Mouse (Mus musculus): Measurements from ENCODE around the gene Dok3. TPM values are rescaled to one million over a fixed set of nuclear protein-coding genes. Genes with fewer than 3 reads are reported as not detected.
"Not testable (repeated sequence)": the region's sequence is repeated elsewhere in the genome, so short reads cannot be mapped to it uniquely, and the experiment has no call there.

The Dok3 gene
- polyA plus RNA-seq, 1 experiment = 98.6 TPM

DNA sequence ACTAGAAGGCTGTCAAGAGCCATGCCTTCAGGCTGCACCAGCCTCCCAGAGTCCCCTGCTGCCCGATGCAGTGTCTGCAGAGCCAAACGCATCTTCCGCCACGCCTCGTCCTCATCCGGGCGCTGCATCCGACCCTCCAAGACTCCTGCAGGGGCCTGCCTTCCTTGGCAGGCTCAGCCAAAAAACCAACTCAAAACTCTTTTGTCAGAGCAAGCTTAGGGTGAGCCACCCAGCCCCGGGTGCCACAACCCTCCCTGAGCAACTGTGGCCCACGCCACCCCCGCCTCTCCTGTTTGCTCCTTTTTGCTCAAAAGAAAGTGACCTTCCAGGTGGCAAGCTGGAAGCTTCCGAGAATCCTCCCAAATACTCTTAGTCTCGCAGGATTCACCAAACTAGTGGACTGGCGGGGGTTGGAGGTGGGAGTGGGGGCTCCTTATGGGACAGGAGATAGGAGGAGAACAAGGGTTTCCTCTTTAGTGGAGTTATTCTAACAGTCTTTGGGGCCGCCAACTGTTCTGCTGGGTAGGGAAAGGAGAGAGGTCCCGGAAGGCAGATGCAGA lies 40.7 kb upstream of the Dok3 start:
- Histone ChIP-seq H3K27me3 (replicated peaks) (no peaks in the 10 kb centered on the region), H3K4me1 (peaks cover 51% of the 10 kb centered on the region), H3K36me3 (replicated peaks; ENCODE audit: low read length) (peaks cover 52% of the 10 kb centered on the region), H3K4me3 (replicated peaks) (peak overlapping the region; percentile 97), H3K9me3 (peaks cover 3% of the 10 kb centered on the region; the same call in 1 of the 2 replicates)
- TF ChIP-seq FLI1 (IDR thresholded peaks at IDR 0.05; ENCODE audit: low read length) = no peak

DNA sequence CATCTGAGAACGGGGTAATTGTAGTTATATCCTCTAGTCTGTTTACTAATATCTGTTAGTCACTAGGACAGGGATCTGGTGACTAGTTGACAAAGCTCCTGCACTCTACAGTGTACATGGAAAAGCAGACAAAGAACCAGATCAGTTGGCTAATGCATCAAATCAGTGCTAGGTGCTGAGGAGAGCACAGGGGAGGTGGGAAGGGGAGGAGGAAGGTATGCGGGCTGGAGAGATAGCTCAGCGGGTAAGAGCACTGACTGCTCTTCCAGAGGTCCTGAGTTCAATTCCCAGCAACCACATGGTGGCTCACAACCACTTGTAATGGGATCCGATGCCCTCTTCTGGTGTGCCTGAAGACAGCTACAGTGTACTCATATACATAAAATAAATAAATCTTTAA lies 39.4 kb upstream of the Dok3 start:
- peaks cover 61% of the 10 kb centered on the region for H3K36me3 ChIP-seq (replicated peaks; ENCODE audit: low read length)
- not testable (repeated sequence) for H3K4me3 ChIP-seq (replicated peaks); H3K9me3 ChIP-seq; H3K27me3 ChIP-seq (replicated peaks)
- peaks cover 49% of the 10 kb centered on the region for H3K4me1 ChIP-seq

DNA sequence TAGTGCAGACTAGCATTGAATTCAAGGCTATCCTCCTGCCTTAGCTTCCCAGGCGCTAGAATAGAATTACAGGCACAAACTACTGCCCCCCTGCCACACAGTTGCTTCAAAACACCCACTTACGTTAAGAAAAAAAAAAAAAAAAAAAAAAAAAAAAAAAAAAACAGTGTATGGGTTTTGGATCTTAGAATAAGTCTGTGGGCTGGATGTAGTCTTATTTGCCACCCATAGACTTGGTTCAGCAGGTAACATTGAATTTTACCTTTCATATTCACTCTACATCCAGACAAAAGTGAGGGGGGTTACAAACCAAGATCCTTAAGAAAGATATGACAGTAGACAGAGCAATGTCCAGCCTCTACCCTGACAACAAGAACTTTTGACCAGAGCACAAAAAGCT lies 38.9 kb upstream of the Dok3 start:
- H3K4me1 ChIP-seq = peaks cover 49% of the 10 kb centered on the region
- no peaks in the 10 kb centered on the region for H3K27me3 ChIP-seq (replicated peaks)
- TF ChIP-seq GATA1 (IDR thresholded peaks at IDR 0.05; ENCODE audit: borderline replicate concordance, low read length) (no peak), FLI1 (IDR thresholded peaks at IDR 0.05; ENCODE audit: low read length) (no peak)
- no peaks in the 10 kb centered on the region for H3K9me3 ChIP-seq
- H3K36me3 ChIP-seq (replicated peaks; ENCODE audit: low read length) = peaks cover 65% of the 10 kb centered on the region
- no peak overlapping the region for H3K4me3 ChIP-seq (replicated peaks)

DNA sequence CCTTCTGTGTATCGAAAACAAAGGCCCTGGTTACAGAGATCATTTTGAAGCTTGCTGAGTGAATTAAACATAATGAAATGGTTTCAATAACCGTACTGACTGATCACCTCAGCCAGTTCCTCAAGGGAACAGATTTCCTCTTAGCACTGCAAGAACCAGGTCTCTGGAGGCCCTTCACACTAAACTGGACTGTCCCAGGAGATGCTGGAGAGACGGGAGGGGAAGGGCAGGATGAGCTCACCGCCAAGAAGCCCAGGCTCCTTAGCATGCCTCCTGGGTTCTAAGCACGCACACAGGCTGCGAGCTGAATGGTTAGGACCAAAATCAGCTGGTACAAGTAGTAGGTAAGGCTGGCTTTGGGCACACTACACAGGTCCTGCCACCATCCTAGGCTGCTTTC lies 37.9 kb upstream of the Dok3 start:
- no peak overlapping the region for H3K4me3 ChIP-seq (replicated peaks)
- no peaks in the 10 kb centered on the region for H3K27me3 ChIP-seq (replicated peaks)
- H3K9me3 ChIP-seq = no peaks in the 10 kb centered on the region
- H3K36me3 ChIP-seq (replicated peaks; ENCODE audit: low read length) = peaks cover 68% of the 10 kb centered on the region
- H3K4me1 ChIP-seq = peaks cover 46% of the 10 kb centered on the region
- TF ChIP-seq FLI1 (IDR thresholded peaks at IDR 0.05; ENCODE audit: low read length) (no peak), GATA1 (IDR thresholded peaks at IDR 0.05; ENCODE audit: borderline replicate concordance, low read length) (no peak)

DNA sequence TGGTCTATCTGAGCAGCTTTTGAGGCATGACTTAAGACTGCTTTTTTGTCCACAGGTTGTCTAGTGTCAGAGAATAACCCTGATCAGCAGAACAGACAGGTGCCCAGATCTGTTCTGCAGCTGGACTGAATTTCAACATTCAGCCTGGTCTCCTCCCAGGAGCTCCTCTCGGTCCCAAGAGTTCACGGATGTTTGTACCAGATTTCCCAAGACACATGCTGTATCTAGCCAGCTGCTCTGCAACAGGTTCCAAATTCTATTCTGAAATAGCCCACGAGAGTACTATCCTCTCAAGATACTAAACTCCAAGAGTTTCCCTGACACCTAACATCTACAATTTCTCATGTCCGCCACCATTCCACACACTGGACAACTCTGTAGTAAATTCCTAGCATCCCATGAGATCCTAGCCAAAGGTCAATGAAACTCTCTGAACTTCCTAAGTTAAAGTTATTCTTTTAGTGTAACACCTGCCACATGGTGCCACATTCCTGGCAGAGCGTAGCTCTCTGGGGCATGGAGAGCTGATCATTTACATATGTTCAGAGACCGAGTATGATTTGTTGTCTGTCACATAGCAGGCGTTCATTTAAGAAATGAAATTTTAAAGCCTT lies 34.3 kb upstream of the Dok3 start:
- no peaks in the 10 kb centered on the region for H3K9me3 ChIP-seq
- H3K36me3 ChIP-seq (replicated peaks; ENCODE audit: low read length) = peaks cover 84% of the 10 kb centered on the region
- H3K4me1 ChIP-seq = peaks cover 45% of the 10 kb centered on the region
- TF ChIP-seq GATA1 (IDR thresholded peaks at IDR 0.05; ENCODE audit: borderline replicate concordance, low read length) (no peak), FLI1 (IDR thresholded peaks at IDR 0.05; ENCODE audit: low read length) (no peak)
- no peak overlapping the region for H3K4me3 ChIP-seq (replicated peaks)
- H3K27me3 ChIP-seq (replicated peaks) = no peaks in the 10 kb centered on the region

DNA sequence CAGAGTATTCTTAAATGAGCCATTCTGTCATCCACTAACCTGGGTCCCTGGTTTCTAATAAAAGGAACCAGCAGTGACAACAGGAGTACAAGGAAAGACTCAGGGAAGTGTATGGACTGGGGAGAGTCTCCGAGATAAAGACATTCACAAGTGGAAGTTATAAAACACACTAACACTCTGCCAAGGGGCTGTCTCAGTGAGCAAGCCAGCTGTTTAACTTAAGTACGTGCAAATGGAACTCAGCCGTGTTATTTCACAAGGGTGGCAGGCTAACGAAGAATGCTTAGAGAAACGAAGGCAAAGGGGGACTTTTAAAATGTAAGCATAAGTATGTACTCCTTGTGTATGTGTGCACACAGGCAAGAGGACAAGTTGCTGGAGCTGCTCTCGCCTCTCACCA lies 28.4 kb upstream of the Dok3 start:
- Histone ChIP-seq H3K9me3 (no peaks in the 10 kb centered on the region), H3K4me1 (peaks cover 22% of the 10 kb centered on the region), H3K27me3 (replicated peaks) (no peaks in the 10 kb centered on the region), H3K36me3 (replicated peaks; ENCODE audit: low read length) (peaks cover 87% of the 10 kb centered on the region), H3K4me3 (replicated peaks) (no peak overlapping the region)
- TF ChIP-seq FLI1 (IDR thresholded peaks at IDR 0.05; ENCODE audit: low read length) (no peak), GATA1 (IDR thresholded peaks at IDR 0.05; ENCODE audit: borderline replicate concordance, low read length) (no peak)

DNA sequence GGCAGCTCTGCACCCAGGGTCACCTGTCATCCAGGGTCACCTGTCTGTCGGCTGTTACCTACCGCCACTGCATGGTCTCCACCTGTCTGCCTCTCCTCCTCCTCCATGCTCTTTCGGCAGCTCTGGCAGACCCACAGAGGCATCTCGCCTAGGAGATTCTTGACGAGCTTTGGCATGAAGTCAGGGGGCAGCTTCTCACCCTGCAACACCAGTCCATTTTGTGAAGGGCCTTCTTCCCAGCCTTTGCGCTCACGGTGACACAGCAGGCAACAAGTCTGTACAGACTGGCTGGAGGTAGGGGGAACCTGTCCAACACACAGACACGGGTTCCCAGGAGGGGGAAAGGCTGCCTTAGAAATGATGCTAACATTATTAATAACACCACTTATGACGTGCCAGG lies 26.8 kb upstream of the Dok3 start:
- Histone ChIP-seq H3K9me3 (no peaks in the 10 kb centered on the region), H3K4me1 (peaks cover 18% of the 10 kb centered on the region), H3K36me3 (replicated peaks; ENCODE audit: low read length) (peaks cover 88% of the 10 kb centered on the region), H3K4me3 (replicated peaks) (no peak overlapping the region), H3K27me3 (replicated peaks) (no peaks in the 10 kb centered on the region)
- TF ChIP-seq GATA1 (IDR thresholded peaks at IDR 0.05; ENCODE audit: borderline replicate concordance, low read length) = no peak
- no peak for TF ChIP-seq FLI1 (IDR thresholded peaks at IDR 0.05; ENCODE audit: low read length)

DNA sequence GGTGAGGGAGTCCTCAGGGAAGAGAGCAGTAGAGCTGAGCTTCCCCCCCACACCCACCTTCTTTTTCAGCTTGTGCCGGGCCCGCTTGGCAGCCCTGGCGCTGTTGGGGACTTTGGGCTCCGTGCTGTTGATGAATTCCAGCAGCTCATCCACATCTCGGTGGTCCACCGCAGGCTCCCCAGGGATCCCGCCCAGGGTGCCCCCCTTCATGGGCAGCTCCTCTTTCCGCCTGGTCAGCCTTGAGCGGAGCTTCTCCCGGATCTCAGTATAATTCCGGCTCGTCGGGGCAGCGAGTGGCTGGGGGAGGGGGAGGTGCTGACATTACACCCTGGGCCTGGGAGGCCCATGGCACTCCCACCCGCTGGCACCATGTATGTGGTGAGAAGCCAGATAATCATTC lies 20.0 kb upstream of the Dok3 start:
- Histone ChIP-seq H3K36me3 (replicated peaks; ENCODE audit: low read length) (peaks cover 100% of the 10 kb centered on the region), H3K4me1 (peaks cover 20% of the 10 kb centered on the region), H3K4me3 (replicated peaks) (no peak overlapping the region), H3K27me3 (replicated peaks) (no peaks in the 10 kb centered on the region), H3K9me3 (no peaks in the 10 kb centered on the region)
- TF ChIP-seq GATA1 (IDR thresholded peaks at IDR 0.05; ENCODE audit: borderline replicate concordance, low read length) = no peak
- TF ChIP-seq FLI1 (IDR thresholded peaks at IDR 0.05; ENCODE audit: low read length) = no peak

DNA sequence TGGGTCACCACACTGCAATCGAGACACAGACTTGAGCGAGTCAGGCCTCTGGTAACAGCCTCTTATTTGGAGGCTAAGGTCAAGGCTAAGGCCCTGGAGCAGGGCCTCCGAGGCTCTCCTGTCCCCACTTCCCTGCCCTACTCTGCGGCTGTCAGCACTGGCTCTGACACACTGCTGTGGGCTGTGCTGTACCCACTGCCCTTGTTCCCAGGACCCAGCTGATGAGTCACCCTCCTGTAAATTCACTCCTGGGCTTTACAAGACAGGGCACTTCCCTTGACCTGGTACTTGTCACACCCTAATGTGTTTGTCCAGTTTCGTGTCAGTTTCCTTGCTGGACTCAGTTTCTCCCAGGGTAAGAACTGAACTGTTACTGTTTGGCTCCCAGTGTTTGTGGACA lies 19.3 kb upstream of the Dok3 start:
- no peak for TF ChIP-seq GATA1 (IDR thresholded peaks at IDR 0.05; ENCODE audit: borderline replicate concordance, low read length)
- no peak for TF ChIP-seq FLI1 (IDR thresholded peaks at IDR 0.05; ENCODE audit: low read length)
- peaks cover 22% of the 10 kb centered on the region for H3K4me1 ChIP-seq
- H3K36me3 ChIP-seq (replicated peaks; ENCODE audit: low read length) = peaks cover 100% of the 10 kb centered on the region
- H3K4me3 ChIP-seq (replicated peaks) = no peak overlapping the region
- no peaks in the 10 kb centered on the region for H3K27me3 ChIP-seq (replicated peaks)
- H3K9me3 ChIP-seq = no peaks in the 10 kb centered on the region

DNA sequence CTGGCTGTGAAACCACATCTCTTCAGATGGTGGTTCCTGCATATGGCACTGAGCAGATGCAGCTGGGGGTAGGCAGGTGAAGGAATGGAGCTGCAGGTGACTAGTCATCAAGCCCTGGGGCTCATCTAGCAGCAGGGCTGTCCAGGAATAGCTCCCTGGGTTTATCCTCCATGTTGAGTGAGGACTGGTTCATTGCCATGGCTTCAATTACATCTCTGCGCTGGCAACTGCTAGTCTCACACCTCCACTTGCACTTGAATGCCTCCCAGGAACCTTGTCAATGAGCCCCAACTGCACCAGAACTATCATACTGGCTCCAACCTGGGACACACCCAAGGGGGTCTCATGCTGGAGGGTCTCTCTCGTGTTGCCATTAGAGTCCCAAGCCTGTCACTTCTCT lies 18.8 kb upstream of the Dok3 start:
- H3K4me3 ChIP-seq (replicated peaks) = no peak overlapping the region
- H3K36me3 ChIP-seq (replicated peaks; ENCODE audit: low read length) = peaks cover 100% of the 10 kb centered on the region
- no peaks in the 10 kb centered on the region for H3K9me3 ChIP-seq
- H3K4me1 ChIP-seq = peaks cover 22% of the 10 kb centered on the region
- H3K27me3 ChIP-seq (replicated peaks) = no peaks in the 10 kb centered on the region
- TF ChIP-seq FLI1 (IDR thresholded peaks at IDR 0.05; ENCODE audit: low read length) (no peak), GATA1 (IDR thresholded peaks at IDR 0.05; ENCODE audit: borderline replicate concordance, low read length) (no peak)

DNA sequence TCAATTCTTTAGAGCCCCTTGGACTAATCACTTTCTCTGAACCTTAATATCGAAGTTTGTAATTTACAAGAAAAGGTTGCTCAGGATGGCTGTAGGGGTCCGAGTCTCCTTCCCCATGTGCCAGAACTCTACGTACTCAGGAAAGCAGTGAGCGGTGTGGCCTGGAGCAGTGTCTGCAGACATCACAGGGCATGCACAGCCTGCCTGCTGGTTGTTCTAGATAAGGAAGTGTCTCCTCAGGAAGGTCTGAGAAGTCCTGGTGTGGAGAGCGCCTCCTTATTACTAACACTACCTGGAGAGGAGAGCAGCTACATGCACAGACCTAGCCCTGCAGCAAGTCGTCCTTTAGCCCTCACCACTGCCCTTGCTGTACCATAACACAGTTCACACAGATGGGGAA lies 15.7 kb upstream of the Dok3 start:
- Histone ChIP-seq H3K27me3 (replicated peaks) (no peaks in the 10 kb centered on the region), H3K36me3 (replicated peaks; ENCODE audit: low read length) (peaks cover 100% of the 10 kb centered on the region), H3K4me1 (peaks cover 18% of the 10 kb centered on the region), H3K9me3 (no peaks in the 10 kb centered on the region), H3K4me3 (replicated peaks) (peak overlapping the region; percentile 29)
- TF ChIP-seq FLI1 (IDR thresholded peaks at IDR 0.05; ENCODE audit: low read length) (no peak), GATA1 (IDR thresholded peaks at IDR 0.05; ENCODE audit: borderline replicate concordance, low read length) (no peak)

Measured in megakaryocyte, embryonic 14.5 days (primary cell).